ENCODE assay signal across 9 mouse cellular contexts in the genomic region with DNA sequence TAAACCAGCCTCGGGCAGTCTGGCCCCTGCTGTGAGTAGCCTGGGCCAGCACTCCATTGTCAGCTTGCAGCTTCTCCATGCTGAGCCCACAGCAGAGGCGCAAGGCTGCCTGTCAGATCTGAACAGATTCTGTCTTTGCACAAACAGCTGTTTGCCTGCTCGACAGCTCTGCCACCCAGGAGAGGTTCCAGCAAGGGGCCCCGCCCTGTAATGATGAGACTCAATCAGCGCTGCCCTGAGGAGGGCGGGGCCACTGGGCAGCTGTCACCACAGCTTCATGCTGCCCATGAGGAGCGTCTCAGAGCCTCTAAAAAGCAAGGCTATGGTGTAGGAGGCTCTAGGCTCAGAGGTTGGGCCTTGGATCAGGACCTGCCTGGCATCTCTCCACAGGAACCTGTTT. TPM values are rescaled to one million over a fixed set of nuclear protein-coding genes. Genes with fewer than 3 reads are reported as not detected.
DNase-seq lines count a peak whose midpoint lies in the region; ATAC-seq lines count a peak whose summit lies in the region.
"Had no signal": no experiment of that assay in that cellular context is flagged by ENCODE, and none has a peak within 500 bp of the region (broad histone marks: within the 10 kb centered on the region; RNA-seq: fewer than 3 reads in every experiment).

No protein-coding gene starts in this region.

- H3K4me3 ChIP-seq in kidney, embryonic 15.5 days (replicated peaks): no peak overlapping the region
- H3K4me3 ChIP-seq: liver, embryonic 15.5 days had no signal

- H3K9ac ChIP-seq in kidney, embryonic 15.5 days: no peak overlapping the region
- H3K9ac ChIP-seq: liver, embryonic 15.5 days had no signal

- no peaks in the 10 kb centered on the region for H3K36me3 ChIP-seq in kidney, embryonic 15.5 days
- H3K36me3 ChIP-seq: liver, embryonic 15.5 days had no signal

- peaks cover 73% of the 10 kb centered on the region for H3K4me1 ChIP-seq in kidney, embryonic 15.5 days

- WGBS in kidney, embryonic 15.5 days: 36% methylated on average over 7 of the region's 7 CpGs

- no peak for DNase-seq in kidney, adult 9 months
- peak; percentile 46 for DNase-seq in NIH3T3 (ENCODE audit: low read depth)
- DNase-seq in gastrocnemius, adult 8-10 months (ENCODE audit: low spot score in 2 of 2): peak; percentile 70 to 82
- peak; percentile 13 for DNase-seq in lung, postnatal 14 days
- no peak for DNase-seq in yolk sac, embryonic 10.5 days (ENCODE audit: low spot score)
- no peak for DNase-seq in thymus, postnatal 25 days
- DNase-seq in kidney, postnatal 10 days: no peak

- peaks cover 63% of the 10 kb centered on the region for H3K27me3 ChIP-seq in kidney, embryonic 15.5 days

- no peaks in the 10 kb centered on the region for H3K9me3 ChIP-seq in kidney, embryonic 15.5 days (replicated peaks)
- H3K9me3 ChIP-seq: liver, embryonic 15.5 days had no signal

- H3K27ac ChIP-seq in kidney, embryonic 15.5 days: no peak overlapping the region
- H3K27ac ChIP-seq: liver, embryonic 15.5 days had no signal

- H3K4me2 ChIP-seq in kidney, embryonic 15.5 days: no peak overlapping the region
- H3K4me2 ChIP-seq: liver, embryonic 15.5 days had no signal

- ATAC-seq in kidney, embryonic 15.5 days (replicated peaks; ENCODE audit: low FRiP score): peak; percentile 29; the same call in 1 of the 2 replicates

RNA-seq across cellular contexts. Expression of a gene that starts 47.7 kb away (rescaled TPM):
- polyA plus RNA-seq in kidney, embryonic 15.5 days (2015; fragmentation: Nextera tagmentation; extraction: Ambion mirVana): 4.4 and 5.0 TPM in 2 replicates
- 1 to 10 TPM in 3 of 4 experiments, under 1 TPM in 1; 0.83 to 2.9 (median 1.7) TPM for total RNA-seq in gastrocnemius, adult 8-10 months (2022)

RNA-seq across cellular contexts. Expression of a gene that starts 52.9 kb away (rescaled TPM):
- polyA plus RNA-seq in kidney, embryonic 15.5 days (2015; fragmentation: Nextera tagmentation; extraction: Ambion mirVana): 206 and 224 TPM in 2 replicates
- total RNA-seq in gastrocnemius, adult 8-10 months (2022): 10 to 100 TPM; 39.9 to 54.3 (median 43.5) TPM

Comparison
In these comparisons a context has a peak if more than half of its experiments do, and no peak if none do; other contexts are left out.
1. DNase-seq: peak in NIH3T3 (single experiment), gastrocnemius, adult 8-10 months (2 of 2) and lung, postnatal 14 days (single experiment); none in kidney, adult 9 months (single experiment), yolk sac, embryonic 10.5 days (single experiment), thymus, postnatal 25 days (single experiment) and kidney, postnatal 10 days (single experiment).